Mouse (Mus musculus): Measurements from ENCODE around the gene Tpk1. TPM values are rescaled to one million over a fixed set of nuclear protein-coding genes. Genes with fewer than 3 reads are reported as not detected.
"Not testable (repeated sequence)": the region's sequence is repeated elsewhere in the genome, so short reads cannot be mapped to it uniquely, and the experiment has no call there.

Gene Tpk1
- polyA plus RNA-seq, 2 experiments, result 3.9 to 5.8 TPM

DNA sequence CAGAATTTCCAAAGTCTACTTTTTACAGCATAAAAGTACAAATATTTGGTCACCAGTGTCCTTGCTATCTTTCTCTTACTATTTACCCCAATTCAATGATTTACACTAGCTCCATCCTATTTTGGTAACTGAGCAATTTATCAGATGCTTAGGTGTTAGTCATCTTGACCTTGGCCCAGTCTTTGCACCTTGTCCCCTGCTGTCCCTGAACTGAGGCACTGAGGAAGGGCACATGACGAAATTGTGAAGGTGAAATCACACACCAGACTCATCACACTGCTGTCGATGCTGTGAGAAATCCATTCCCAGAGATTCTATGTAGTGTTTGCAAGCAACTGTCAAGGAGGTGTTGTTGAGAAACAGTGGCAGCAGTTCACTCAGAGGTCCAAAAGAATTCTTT, 145.9 kb downstream of the Tpk1 start:
- Histone ChIP-seq H3K9ac (replicated peaks) (no peak overlapping the region), H3K27me3 (ENCODE audit: control insufficient read depth, insufficient read depth, low read length) (no peaks in the 10 kb centered on the region), H3K36me3 (replicated peaks; ENCODE audit: control insufficient read depth, insufficient read depth, low read depth) (no peaks in the 10 kb centered on the region), H3K27ac (no peak overlapping the region), H3K9me3 (ENCODE audit: control insufficient read depth, low read length) (no peaks in the 10 kb centered on the region), H3K4me1 (replicated peaks; ENCODE audit: control insufficient read depth in 2 of 2, insufficient read depth in 2 of 2, low read length in 1 of 2) (peaks cover 0 to 1% of the 10 kb centered on the region in 2 experiments; a peak in 3 of 4 replicates), H3K4me3 (ENCODE audit: insufficient read depth in 1 of 2, low read depth in 2 of 2, low read length in 2 of 2) (no peak overlapping the region), H3K4me2 (ENCODE audit: low read depth) (no peak overlapping the region)
- TF ChIP-seq CTCF (IDR thresholded peaks at IDR 0.05; ENCODE audit: low read depth) (no peak), EP300 (IDR thresholded peaks at IDR 0.05; ENCODE audit: low read depth) (no peak)
- WGBS (ENCODE audit: insufficient replicate concordance), result 46% methylated on average over 2 of the region's 2 CpGs
- ATAC-seq (ENCODE audit: insufficient read depth) (no peak), DNase-seq (ENCODE audit: low read depth in 3 of 3, low spot score in 3 of 3) (no peak)

- Histone ChIP-seq H3K4me1 (replicated peaks; ENCODE audit: control insufficient read depth in 2 of 2, insufficient read depth in 2 of 2, low read length in 1 of 2) (peaks cover 0 to 1% of the 10 kb centered on the region in 2 experiments; a peak in 1 of 4 replicates), H3K9ac (replicated peaks) (no peak overlapping the region), H3K4me2 (ENCODE audit: low read depth) (no peak overlapping the region), H3K27me3 (ENCODE audit: control insufficient read depth, insufficient read depth, low read length) (no peaks in the 10 kb centered on the region), H3K27ac (no peak overlapping the region), H3K36me3 (replicated peaks; ENCODE audit: control insufficient read depth, insufficient read depth, low read depth) (no peaks in the 10 kb centered on the region), H3K4me3 (ENCODE audit: insufficient read depth in 1 of 2, low read depth in 2 of 2, low read length in 2 of 2) (no peak overlapping the region), H3K9me3 (ENCODE audit: control insufficient read depth, low read length) (no peaks in the 10 kb centered on the region)
- TF ChIP-seq EP300 (IDR thresholded peaks at IDR 0.05; ENCODE audit: low read depth) (no peak), CTCF (IDR thresholded peaks at IDR 0.05; ENCODE audit: low read depth) (no peak)
- no peak for DNase-seq (ENCODE audit: low read depth in 3 of 3, low spot score in 3 of 3)
- ATAC-seq (ENCODE audit: insufficient read depth), result no peak
Measured at GRCm38 (mm10) chr6:43518378-43518777, 147.7 kb downstream of the Tpk1 start.

DNA sequence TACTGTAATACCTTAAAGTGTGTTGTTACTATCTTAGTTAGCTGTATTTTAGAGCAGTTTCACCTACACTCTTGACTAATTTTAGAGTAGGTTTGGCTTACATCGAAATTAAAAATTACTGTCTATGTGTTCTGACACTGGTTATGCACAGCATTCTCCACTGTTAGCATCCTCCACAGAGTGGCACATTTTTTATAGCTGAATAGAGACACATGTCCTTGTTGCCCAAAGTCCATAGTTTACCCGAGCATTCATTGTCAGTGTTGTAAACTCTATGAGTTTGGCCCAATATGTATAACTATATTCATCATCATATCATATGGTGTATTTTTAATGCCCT, 148.8 kb downstream of the Tpk1 start:
- no peaks in the 10 kb centered on the region for H3K27me3 ChIP-seq (ENCODE audit: control insufficient read depth, insufficient read depth, low read length)
- no peak overlapping the region for H3K4me2 ChIP-seq (ENCODE audit: low read depth)
- no peaks in the 10 kb centered on the region for H3K36me3 ChIP-seq (replicated peaks; ENCODE audit: control insufficient read depth, insufficient read depth, low read depth)
- no peak overlapping the region for H3K9ac ChIP-seq (replicated peaks)
- TF ChIP-seq EP300 (IDR thresholded peaks at IDR 0.05; ENCODE audit: low read depth), result no peak
- TF ChIP-seq CTCF (IDR thresholded peaks at IDR 0.05; ENCODE audit: low read depth), result no peak
- DNase-seq (ENCODE audit: low read depth in 3 of 3, low spot score in 3 of 3), result no peak
- 66% methylated on average over 2 of the region's 2 CpGs for WGBS (ENCODE audit: insufficient replicate concordance)
- no peak overlapping the region for H3K27ac ChIP-seq
- H3K4me1 ChIP-seq (replicated peaks; ENCODE audit: control insufficient read depth in 2 of 2, insufficient read depth in 2 of 2, low read length in 1 of 2), result peaks cover 0 to 1% of the 10 kb centered on the region in 2 experiments; a peak in 1 of 4 replicates
- H3K4me3 ChIP-seq (ENCODE audit: insufficient read depth in 1 of 2, low read depth in 2 of 2, low read length in 2 of 2), result no peak overlapping the region
- no peaks in the 10 kb centered on the region for H3K9me3 ChIP-seq (ENCODE audit: control insufficient read depth, low read length)
- no peak for ATAC-seq (ENCODE audit: insufficient read depth)

DNA sequence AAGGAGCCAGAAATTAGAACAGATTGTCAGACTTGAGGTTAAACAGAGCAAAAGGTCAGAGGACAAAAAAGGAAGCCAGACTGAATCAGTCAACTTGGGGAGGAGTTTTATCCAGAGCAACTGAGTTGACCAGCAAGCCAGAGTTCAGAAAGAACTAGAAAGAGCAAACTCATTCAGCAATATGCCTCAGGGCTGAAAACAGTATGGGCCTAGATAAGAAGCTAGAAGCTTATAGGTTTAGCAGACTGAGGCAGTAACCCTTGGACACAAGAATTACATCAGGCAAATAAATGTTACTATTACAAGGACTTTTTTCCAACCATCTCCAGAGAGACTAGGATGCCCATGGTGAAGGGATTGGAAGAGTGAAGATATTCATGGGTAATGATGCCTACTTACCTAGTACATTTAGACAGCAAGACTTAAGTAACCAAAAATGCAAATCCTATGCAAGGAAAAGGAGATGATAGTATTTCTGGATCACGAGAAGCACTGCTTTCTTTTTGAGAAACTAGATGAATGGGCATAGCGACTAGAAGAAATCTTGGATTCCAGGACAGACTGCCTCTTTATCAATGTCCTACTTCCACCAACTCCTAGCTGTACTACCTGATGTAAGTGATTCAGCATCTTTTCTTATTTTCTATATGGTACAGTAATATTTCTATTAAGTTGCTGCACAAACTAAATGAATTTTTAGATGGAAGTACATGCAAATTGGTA, 149.3 kb downstream of the Tpk1 start:
- H3K27ac ChIP-seq, result no peak overlapping the region
- H3K36me3 ChIP-seq (replicated peaks; ENCODE audit: control insufficient read depth, insufficient read depth, low read depth), result no peaks in the 10 kb centered on the region
- peak in 1 of 3 experiments; percentile 10 for DNase-seq (ENCODE audit: low read depth in 3 of 3, low spot score in 3 of 3)
- no peak overlapping the region for H3K4me2 ChIP-seq (ENCODE audit: low read depth)
- TF ChIP-seq EP300 (IDR thresholded peaks at IDR 0.05; ENCODE audit: low read depth), result no peak
- no peak for TF ChIP-seq CTCF (IDR thresholded peaks at IDR 0.05; ENCODE audit: low read depth)
- H3K27me3 ChIP-seq (ENCODE audit: control insufficient read depth, insufficient read depth, low read length), result no peaks in the 10 kb centered on the region
- no peaks in the 10 kb centered on the region for H3K9me3 ChIP-seq (ENCODE audit: control insufficient read depth, low read length)
- peak; percentile 79 for ATAC-seq (ENCODE audit: insufficient read depth)
- H3K9ac ChIP-seq (replicated peaks), result no peak overlapping the region
- H3K4me3 ChIP-seq (ENCODE audit: insufficient read depth in 1 of 2, low read depth in 2 of 2, low read length in 2 of 2), result no peak overlapping the region
- H3K4me1 ChIP-seq (replicated peaks; ENCODE audit: control insufficient read depth in 2 of 2, insufficient read depth in 2 of 2, low read length in 1 of 2), result peaks cover 0 to 1% of the 10 kb centered on the region in 2 experiments; a peak in 1 of 4 replicates
- WGBS (ENCODE audit: insufficient replicate concordance), result 58% methylated on average over 2 of the region's 2 CpGs

GRCm38 (mm10) chr6:43506686-43507385, 159.2 kb downstream of the Tpk1 start:
- H3K27ac ChIP-seq, result peak overlapping the region; percentile 74
- 23% methylated on average over 2 of the region's 2 CpGs for WGBS (ENCODE audit: insufficient replicate concordance)
- H3K4me3 ChIP-seq (ENCODE audit: insufficient read depth in 1 of 2, low read depth in 2 of 2, low read length in 2 of 2), result peak overlapping the region in 1 of 2 experiments; percentile 12; a peak in 1 of 4 replicates
- TF ChIP-seq EP300 (IDR thresholded peaks at IDR 0.05; ENCODE audit: low read depth), result peak; percentile 82
- peak; percentile 46 to 64 (median 57) for DNase-seq (ENCODE audit: low read depth in 3 of 3, low spot score in 3 of 3)
- not testable (repeated sequence) for H3K4me1 ChIP-seq (replicated peaks; ENCODE audit: control insufficient read depth in 2 of 2, insufficient read depth in 2 of 2, low read length in 1 of 2); H3K36me3 ChIP-seq (replicated peaks; ENCODE audit: control insufficient read depth, insufficient read depth, low read depth); H3K27me3 ChIP-seq (ENCODE audit: control insufficient read depth, insufficient read depth, low read length); H3K9me3 ChIP-seq (ENCODE audit: control insufficient read depth, low read length)
- H3K9ac ChIP-seq (replicated peaks), result peak overlapping the region; percentile 27
- peak overlapping the region; percentile 54 for H3K4me2 ChIP-seq (ENCODE audit: low read depth)
- peak; percentile 99 for ATAC-seq (ENCODE audit: insufficient read depth)
